Mouse (Mus musculus) naive thymus-derived CD4-positive, alpha-beta T cell, adult 2 months (primary cell): Measurements from ENCODE around the gene Eif4g1.
A peak's percentile ranks its signal among the peaks of the same experiment; 100 is the strongest.
"Not testable (repeated sequence)": the region's sequence is repeated elsewhere in the genome, so short reads cannot be mapped to it uniquely, and the experiment has no call there.

Experiments
- DNase-seq: peaks from one replicate; pipeline ENCODE4 v3.0.0-alpha.2; 2011; ENCODE audit warnings: low read depth

Gene Eif4g1

GRCm38 (mm10) chr16:20668013-20668412 is at the start of gene Eif4g1:
Gene Eif4g1, plus strand, starts transcription at chr16:20668313.
- DNase-seq = not testable (repeated sequence)

GRCm38 (mm10) chr16:20619541-20620398 is 48.3 kb upstream of the Eif4g1 start:
- peak; percentile 30 for DNase-seq

GRCm38 (mm10) chr16:20620399-20620735 is 47.7 kb upstream of the Eif4g1 start:
- peak; percentile 24 for DNase-seq

- DNase-seq = peak; percentile 33
These were observed 47.3 kb upstream of the Eif4g1 start for GRCm38 (mm10) chr16:20620751-20621190.

GRCm38 (mm10) chr16:20621191-20621990 is 46.7 kb upstream of the Eif4g1 start, which contains the start of gene Camk2n2:
Gene Camk2n2, minus strand, starts transcription at chr16:20621287.
- DNase-seq = no peak

GRCm38 (mm10) chr16:20621991-20622685 is 46.0 kb upstream of the Eif4g1 start:
- peak; percentile 44 for DNase-seq

GRCm38 (mm10) chr16:20623211-20623610 is 44.9 kb upstream of the Eif4g1 start:
- DNase-seq = no peak

- DNase-seq = no peak
These were observed 39.2 kb upstream of the Eif4g1 start for GRCm38 (mm10) chr16:20628871-20629391.

- DNase-seq = no peak
These were observed 38.1 kb upstream of the Eif4g1 start, which contains the start of gene Ece2 for GRCm38 (mm10) chr16:20629731-20630634. Gene Ece2, plus strand, starts transcription at chr16:20629828.

- no peak for DNase-seq
These were observed 30.7 kb upstream of the Eif4g1 start for GRCm38 (mm10) chr16:20637410-20637809.

GRCm38 (mm10) chr16:20638367-20638766 is 29.7 kb upstream of the Eif4g1 start:
- DNase-seq = no peak

GRCm38 (mm10) chr16:20642161-20642560 is 26.0 kb upstream of the Eif4g1 start:
- DNase-seq = peak; percentile 58

GRCm38 (mm10) chr16:20643911-20644310 is 24.2 kb upstream of the Eif4g1 start:
- DNase-seq = no peak

GRCm38 (mm10) chr16:20651076-20651946 is 16.8 kb upstream of the Eif4g1 start, which contains the start of gene Psmd2:
Gene Psmd2, plus strand, starts transcription at chr16:20651652.
- DNase-seq = peak; percentile 91

GRCm38 (mm10) chr16:20651947-20652310 is 16.2 kb upstream of the Eif4g1 start:
- no peak for DNase-seq

- no peak for DNase-seq
These were observed 14.8 kb upstream of the Eif4g1 start for GRCm38 (mm10) chr16:20653315-20653714.

GRCm38 (mm10) chr16:20657661-20658060 is 10.5 kb upstream of the Eif4g1 start:
- no peak for DNase-seq

- no peak for DNase-seq
These were observed 2.2 kb downstream of the Eif4g1 start for GRCm38 (mm10) chr16:20670291-20670690.

GRCm38 (mm10) chr16:20671886-20672285 is 3.8 kb downstream of the Eif4g1 start:
- peak; percentile 52 for DNase-seq

GRCm38 (mm10) chr16:20672500-20672902 is 4.4 kb downstream of the Eif4g1 start:
- peak; percentile 94 for DNase-seq
